Mouse (Mus musculus): ENCODE measurements around the gene Lyrm4. TPM values are rescaled to one million over a fixed set of nuclear protein-coding genes. Genes with fewer than 3 reads are reported as not detected.

Lyrm4 gene
- total RNA-seq, 1 experiment, result 7.5 TPM

DNA sequence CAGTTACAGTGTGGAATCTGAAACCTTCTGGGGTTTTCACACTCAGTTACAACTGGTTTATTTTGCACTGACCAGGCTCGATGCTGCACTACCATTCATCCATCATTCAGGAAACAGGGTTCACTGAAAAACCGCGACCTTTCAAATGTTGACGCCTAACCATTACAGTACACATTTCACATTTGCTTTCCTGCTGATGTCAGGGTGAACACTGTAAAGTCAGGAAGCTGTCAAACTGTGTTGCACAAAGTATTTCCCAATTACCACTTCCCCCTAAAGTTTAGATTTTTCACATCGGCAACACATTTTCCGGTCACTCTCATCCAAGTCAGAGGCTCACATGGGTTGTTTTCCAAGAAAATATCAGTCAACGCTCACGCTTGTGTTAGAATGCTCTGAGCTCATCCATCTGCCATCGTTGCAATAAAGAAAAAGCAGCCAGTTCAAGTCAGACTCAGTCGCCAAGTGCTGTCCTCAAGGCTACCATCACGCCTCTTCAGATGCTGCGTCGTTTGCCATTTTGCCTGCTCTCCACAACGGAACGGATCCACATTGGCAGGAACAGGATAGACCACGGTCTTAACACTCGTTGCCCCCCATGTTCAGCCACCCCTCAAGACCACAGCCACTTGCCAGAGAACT is 167.4 kb downstream of the Lyrm4 start:
- Histone ChIP-seq H3K4me3 (ENCODE audit: insufficient read depth in 1 of 2, low read depth in 1 of 2, low read length in 2 of 2, poor library complexity in 1 of 2, severe bottlenecking in 1 of 2) (no peak overlapping the region), H3K9ac (ENCODE audit: insufficient read depth, low read depth, low read length, poor library complexity, severe bottlenecking) (no peak overlapping the region), H3K4me1 (ENCODE audit: control insufficient read depth in 2 of 2, insufficient read depth in 2 of 2, low read length in 2 of 2, poor library complexity in 1 of 2) (no peaks in the 10 kb centered on the region), H3K9me3 (ENCODE audit: control insufficient read depth, insufficient read depth, low read depth, low read length) (no peaks in the 10 kb centered on the region), H3K27ac (ENCODE audit: insufficient read depth, low read depth, low read length, poor library complexity, severe bottlenecking) (no peak overlapping the region), H3K36me3 (ENCODE audit: control insufficient read depth, insufficient read depth, low read length, poor library complexity, severe bottlenecking) (no peaks in the 10 kb centered on the region)
- in situ Hi-C loops (cut with MboI; ENCODE audit: low sequenced_read_pairs in 2 of 2, unreplicated experiment in 2 of 2), result no loop called here
- DNase-seq (ENCODE audit: low read depth, low spot score), result no peak
- TF ChIP-seq ZNF384 (IDR thresholded peaks at IDR 0.05; ENCODE audit: low read depth, low read length), result no peak
- TF ChIP-seq HCFC1 (IDR thresholded peaks at IDR 0.05; ENCODE audit: borderline replicate concordance, insufficient read depth, low read length), result no peak
- no peak for TF ChIP-seq MAFK (IDR thresholded peaks at IDR 0.05; ENCODE audit: insufficient read depth, low read depth, low read length)
- no peak for TF ChIP-seq CHD2 (IDR thresholded peaks at IDR 0.05; ENCODE audit: low read depth, low read length)
- TF ChIP-seq ZC3H11A (IDR thresholded peaks at IDR 0.05; ENCODE audit: borderline replicate concordance, low read depth, low read length), result no peak

DNA sequence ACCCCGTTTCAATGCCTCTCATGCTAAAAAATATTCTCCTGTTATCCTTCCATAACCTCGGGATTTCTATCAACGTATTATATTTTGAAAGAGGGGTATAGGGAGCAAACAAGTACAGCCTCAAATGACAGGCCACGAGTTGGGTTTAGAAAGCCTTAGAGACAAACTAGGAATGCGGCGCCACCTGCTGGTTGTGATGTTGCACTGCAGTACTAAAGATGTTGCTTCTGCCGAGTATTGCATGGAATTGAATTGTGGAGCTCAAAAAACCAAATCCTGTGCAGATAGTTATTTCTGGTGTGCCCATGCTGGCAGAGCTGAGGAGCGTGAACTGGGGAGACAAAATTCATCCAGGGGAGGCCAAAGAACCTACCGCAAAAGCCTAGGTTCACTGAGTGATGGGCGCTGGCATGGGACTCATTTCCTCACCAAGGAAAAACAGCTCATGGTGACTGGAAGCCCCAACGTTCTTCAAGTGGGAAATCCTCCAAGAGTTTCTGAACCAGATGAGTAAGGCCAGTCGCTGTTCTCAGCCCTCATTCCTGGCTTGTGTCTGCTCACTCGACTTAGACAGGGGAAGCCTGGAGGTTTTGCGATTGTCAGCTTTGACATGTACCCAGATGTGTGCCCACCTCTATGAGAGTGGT is 169.8 kb downstream of the Lyrm4 start:
- Histone ChIP-seq H3K36me3 (ENCODE audit: control insufficient read depth, insufficient read depth, low read length, poor library complexity, severe bottlenecking) (no peaks in the 10 kb centered on the region), H3K9ac (ENCODE audit: insufficient read depth, low read depth, low read length, poor library complexity, severe bottlenecking) (no peak overlapping the region), H3K9me3 (ENCODE audit: control insufficient read depth, insufficient read depth, low read depth, low read length) (no peaks in the 10 kb centered on the region), H3K4me1 (ENCODE audit: control insufficient read depth in 2 of 2, insufficient read depth in 2 of 2, low read length in 2 of 2, poor library complexity in 1 of 2) (no peaks in the 10 kb centered on the region), H3K27ac (ENCODE audit: insufficient read depth, low read depth, low read length, poor library complexity, severe bottlenecking) (no peak overlapping the region), H3K4me3 (ENCODE audit: insufficient read depth in 1 of 2, low read depth in 1 of 2, low read length in 2 of 2, poor library complexity in 1 of 2, severe bottlenecking in 1 of 2) (no peak overlapping the region)
- TF ChIP-seq ZC3H11A (IDR thresholded peaks at IDR 0.05; ENCODE audit: borderline replicate concordance, low read depth, low read length) (peak; percentile 92), MAFK (IDR thresholded peaks at IDR 0.05; ENCODE audit: insufficient read depth, low read depth, low read length) (no peak)
- in situ Hi-C loops (cut with MboI; ENCODE audit: low sequenced_read_pairs in 2 of 2, unreplicated experiment in 2 of 2), result no loop called here
- DNase-seq (ENCODE audit: low read depth, low spot score), result peak; percentile 47

DNA sequence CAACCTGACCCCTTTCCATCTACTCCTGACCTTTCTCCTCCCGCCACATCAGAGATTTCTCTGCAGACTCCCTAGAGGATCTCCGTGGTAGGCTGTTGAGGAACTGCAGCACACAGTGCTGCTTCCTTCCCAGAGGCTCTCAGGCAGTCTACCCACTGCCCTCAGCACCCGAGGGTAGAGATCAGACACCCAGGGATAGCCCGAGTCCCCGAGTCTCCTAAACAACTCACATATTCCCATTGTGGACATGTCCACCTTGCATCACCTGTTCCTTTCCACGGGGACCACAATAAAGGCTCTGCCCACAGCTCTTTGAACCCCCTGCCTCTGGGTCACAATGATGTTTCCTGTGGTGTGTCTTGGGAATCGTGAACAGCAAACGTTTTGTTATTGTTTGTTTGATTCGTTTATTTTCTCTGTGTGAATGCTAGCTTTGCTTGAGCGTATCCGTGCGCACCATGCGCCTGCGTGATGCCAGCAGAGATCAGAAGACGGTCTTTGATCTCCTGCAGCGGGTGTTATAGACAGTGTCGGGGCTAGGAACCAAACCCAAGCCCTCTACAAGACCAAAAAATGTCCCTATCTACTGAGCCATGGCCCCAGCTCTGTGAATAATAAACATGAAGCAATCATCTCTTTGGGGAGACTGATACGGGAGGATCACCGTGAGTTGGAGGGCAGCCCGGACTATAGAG is 170.5 kb downstream of the Lyrm4 start:
- in situ Hi-C loops (cut with MboI; ENCODE audit: low sequenced_read_pairs in 2 of 2, unreplicated experiment in 2 of 2), result no loop called here
- no peak for TF ChIP-seq HCFC1 (IDR thresholded peaks at IDR 0.05; ENCODE audit: borderline replicate concordance, insufficient read depth, low read length)
- no peak for TF ChIP-seq ZC3H11A (IDR thresholded peaks at IDR 0.05; ENCODE audit: borderline replicate concordance, low read depth, low read length)
- TF ChIP-seq ZNF384 (IDR thresholded peaks at IDR 0.05; ENCODE audit: low read depth, low read length), result no peak
- TF ChIP-seq CHD2 (IDR thresholded peaks at IDR 0.05; ENCODE audit: low read depth, low read length), result no peak
- no peak for TF ChIP-seq MAFK (IDR thresholded peaks at IDR 0.05; ENCODE audit: insufficient read depth, low read depth, low read length)
- Histone ChIP-seq H3K4me3 (ENCODE audit: insufficient read depth in 1 of 2, low read depth in 1 of 2, low read length in 2 of 2, poor library complexity in 1 of 2, severe bottlenecking in 1 of 2) (no peak overlapping the region), H3K4me1 (ENCODE audit: control insufficient read depth in 2 of 2, insufficient read depth in 2 of 2, low read length in 2 of 2, poor library complexity in 1 of 2) (no peaks in the 10 kb centered on the region), H3K9ac (ENCODE audit: insufficient read depth, low read depth, low read length, poor library complexity, severe bottlenecking) (no peak overlapping the region), H3K9me3 (ENCODE audit: control insufficient read depth, insufficient read depth, low read depth, low read length) (no peaks in the 10 kb centered on the region), H3K27ac (ENCODE audit: insufficient read depth, low read depth, low read length, poor library complexity, severe bottlenecking) (no peak overlapping the region), H3K36me3 (ENCODE audit: control insufficient read depth, insufficient read depth, low read length, poor library complexity, severe bottlenecking) (no peaks in the 10 kb centered on the region)
- DNase-seq (ENCODE audit: low read depth, low spot score), result no peak

DNA sequence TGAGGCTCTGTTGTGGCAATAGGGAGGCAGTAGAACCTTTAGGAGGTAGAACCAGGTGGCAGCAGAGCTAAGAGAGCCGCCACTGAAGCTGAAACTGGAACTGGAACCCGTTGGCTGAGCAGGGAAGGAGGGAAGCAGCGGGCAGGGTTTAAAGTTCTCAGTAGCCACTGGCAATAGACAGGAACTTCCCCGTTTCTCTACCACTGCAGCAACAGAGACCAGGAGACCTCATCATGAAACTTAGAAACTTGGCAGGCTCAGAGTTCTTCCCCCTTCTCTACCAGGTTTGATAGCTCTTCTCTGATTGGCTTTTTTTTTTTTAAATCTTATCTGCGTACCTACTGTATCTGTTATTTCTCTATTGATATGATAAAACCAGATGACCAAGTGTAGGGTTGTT is 176.4 kb downstream of the Lyrm4 start:
- no peaks in the 10 kb centered on the region for H3K9me3 ChIP-seq (ENCODE audit: control insufficient read depth, insufficient read depth, low read depth, low read length)
- DNase-seq (ENCODE audit: low read depth, low spot score), result no peak
- no peaks in the 10 kb centered on the region for H3K36me3 ChIP-seq (ENCODE audit: control insufficient read depth, insufficient read depth, low read length, poor library complexity, severe bottlenecking)
- TF ChIP-seq ZC3H11A (IDR thresholded peaks at IDR 0.05; ENCODE audit: borderline replicate concordance, low read depth, low read length) (no peak), ZNF384 (IDR thresholded peaks at IDR 0.05; ENCODE audit: low read depth, low read length) (no peak), CHD2 (IDR thresholded peaks at IDR 0.05; ENCODE audit: low read depth, low read length) (no peak), MAFK (IDR thresholded peaks at IDR 0.05; ENCODE audit: insufficient read depth, low read depth, low read length) (no peak), HCFC1 (IDR thresholded peaks at IDR 0.05; ENCODE audit: borderline replicate concordance, insufficient read depth, low read length) (no peak)
- H3K4me1 ChIP-seq (ENCODE audit: control insufficient read depth in 2 of 2, insufficient read depth in 2 of 2, low read length in 2 of 2, poor library complexity in 1 of 2), result peaks cover 0 to 3% of the 10 kb centered on the region in 2 experiments; a peak in 1 of 4 replicates
- no peak overlapping the region for H3K27ac ChIP-seq (ENCODE audit: insufficient read depth, low read depth, low read length, poor library complexity, severe bottlenecking)
- no peak overlapping the region for H3K9ac ChIP-seq (ENCODE audit: insufficient read depth, low read depth, low read length, poor library complexity, severe bottlenecking)
- H3K4me3 ChIP-seq (ENCODE audit: insufficient read depth in 1 of 2, low read depth in 1 of 2, low read length in 2 of 2, poor library complexity in 1 of 2, severe bottlenecking in 1 of 2), result no peak overlapping the region
- in situ Hi-C loops (cut with MboI; ENCODE audit: low sequenced_read_pairs in 2 of 2, unreplicated experiment in 2 of 2), result no loop called here
